Mouse (Mus musculus): ENCODE measurements around the gene Gucy2c. TPM values are rescaled to one million over a fixed set of nuclear protein-coding genes. Genes with fewer than 3 reads are reported as not detected.

Gene Gucy2c
- polyA plus RNA-seq (2016; fragmentation: Nextera tagmentation; extraction: Ambion mirVana) = not detected in 2 replicates

DNA sequence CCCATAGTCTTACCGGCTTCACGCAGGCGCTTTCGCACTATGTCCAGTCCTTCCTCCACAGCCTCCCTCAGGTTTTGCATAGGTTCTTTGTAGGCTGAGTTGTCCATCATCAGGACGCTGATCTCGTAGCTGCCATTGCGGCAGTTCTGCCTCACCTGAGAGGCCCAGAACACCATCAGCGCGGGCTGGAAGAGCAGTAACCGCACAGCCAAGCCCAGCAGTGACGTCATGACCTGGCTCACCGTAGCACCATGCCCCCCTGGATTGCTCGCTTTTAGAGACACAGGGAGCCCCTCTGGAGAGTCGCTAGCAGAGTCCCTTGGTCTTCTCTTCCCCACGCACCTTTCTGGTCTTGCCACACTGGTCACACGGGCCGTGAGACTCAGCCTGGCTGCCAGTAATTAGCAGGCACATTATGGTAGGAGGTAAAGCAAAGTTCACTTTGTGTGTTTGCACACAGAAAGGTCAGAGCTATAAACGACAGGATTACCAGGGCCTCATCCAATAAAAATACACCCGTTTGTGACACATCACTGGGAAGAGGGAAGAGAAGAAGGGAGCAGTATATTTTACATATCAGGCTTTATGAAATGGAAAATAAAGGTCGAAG is at the start of gene Gucy2c:
Gucy2c (minus strand) TSS at position 389 of the 610 bp plus-strand sequence.
- Histone ChIP-seq H3K4me3 (no peak within 1 kb of the TSS), H3K27ac (no peak within 1 kb of the TSS)
- WGBS = 82% methylated on average over 20 of the region's 20 CpGs

DNA sequence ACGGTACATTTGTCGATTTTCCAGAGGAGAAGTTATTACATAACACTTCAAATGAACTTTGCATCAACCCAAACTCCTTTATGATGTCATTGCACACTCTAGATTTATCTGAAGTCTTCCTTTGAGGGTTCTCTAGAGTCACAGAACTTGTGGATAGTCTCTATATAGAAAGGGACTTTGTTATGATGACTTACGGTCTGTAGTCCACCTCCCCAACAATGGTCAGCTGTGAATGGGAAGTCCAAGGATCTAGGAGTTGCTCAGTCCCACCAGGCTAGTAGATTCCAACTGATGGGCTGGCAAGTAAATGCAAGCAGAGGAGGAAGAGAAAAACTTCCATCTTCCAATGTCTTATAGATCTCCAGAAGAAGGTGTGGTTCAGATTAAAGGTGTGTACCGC is 47.1 kb upstream of the Gucy2c start:
- Histone ChIP-seq H3K9me3 (no peaks in the 10 kb centered on the region), H3K4me1 (peaks cover 14% of the 10 kb centered on the region), H3K27ac (peak overlapping the region; percentile 98), H3K4me3 (peak overlapping the region; percentile 99), H3K36me3 (replicated peaks) (peaks cover 21% of the 10 kb centered on the region), H3K27me3 (ENCODE audit: poor library complexity, severe bottlenecking) (no peaks in the 10 kb centered on the region)
- no peak for DNase-seq (ENCODE audit: extremely low spot score, low spot score)
- 34% methylated on average over 4 of the region's 4 CpGs for WGBS

More for the DNA sequence above, at the start of gene Gucy2c:
- H3K9me3 ChIP-seq = no peaks in the 10 kb centered on the region
- no peak for DNase-seq (ENCODE audit: extremely low spot score, low spot score)
- no peaks in the 10 kb centered on the region for H3K27me3 ChIP-seq (ENCODE audit: poor library complexity, severe bottlenecking)
- H3K4me1 ChIP-seq = no peaks in the 10 kb centered on the region
- H3K36me3 ChIP-seq (replicated peaks) = no peaks in the 10 kb centered on the region

DNA sequence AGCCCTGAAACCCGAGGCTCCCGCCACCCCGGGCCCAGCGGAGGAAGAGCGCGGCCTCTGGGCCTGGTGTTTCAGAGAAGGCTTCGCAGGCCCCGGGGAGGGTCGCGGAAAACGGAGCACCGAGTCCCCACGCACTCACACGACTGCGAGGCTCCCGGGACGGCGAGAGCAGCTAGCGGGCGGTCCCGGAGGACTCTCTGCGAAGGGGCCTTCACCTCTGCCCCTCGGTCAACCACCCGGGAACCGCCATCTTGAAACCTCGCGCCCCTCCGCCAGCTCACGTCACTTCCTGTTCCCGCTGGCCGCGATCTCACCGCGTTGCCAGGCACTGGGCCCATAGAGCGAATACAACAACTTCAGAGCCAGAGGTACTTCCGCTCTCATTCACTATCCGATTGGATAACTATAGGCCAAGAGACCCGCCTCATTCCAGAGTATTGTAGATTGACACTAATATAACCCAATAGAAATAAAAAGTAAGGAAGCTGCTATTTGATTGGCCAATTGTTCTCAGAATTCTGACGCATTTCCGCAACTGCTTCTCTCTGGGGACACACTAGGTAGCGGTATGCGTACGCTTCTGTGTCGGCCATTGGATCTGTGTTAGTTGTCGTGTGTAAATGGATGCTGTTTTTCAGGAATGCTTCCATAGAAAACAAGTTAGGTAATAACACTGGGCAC is 46.5 kb upstream of the Gucy2c start, which contains the start of gene Wbp11:
Wbp11 (minus strand) TSS at position 353 of the 681 bp plus-strand sequence.
- Histone ChIP-seq H3K4me3 (peak within 1 kb of the TSS; percentile 99), H3K36me3 (replicated peaks) (peaks cover 25% of the 10 kb centered on the region), H3K4me1 (peaks cover 14% of the 10 kb centered on the region), H3K27ac (peak within 1 kb of the TSS; percentile 98), H3K27me3 (ENCODE audit: poor library complexity, severe bottlenecking) (no peaks in the 10 kb centered on the region), H3K9me3 (no peaks in the 10 kb centered on the region)
- peak; percentile 95 for DNase-seq (ENCODE audit: extremely low spot score, low spot score)
- WGBS = under 1% methylated on average over 45 of the region's 45 CpGs

DNA sequence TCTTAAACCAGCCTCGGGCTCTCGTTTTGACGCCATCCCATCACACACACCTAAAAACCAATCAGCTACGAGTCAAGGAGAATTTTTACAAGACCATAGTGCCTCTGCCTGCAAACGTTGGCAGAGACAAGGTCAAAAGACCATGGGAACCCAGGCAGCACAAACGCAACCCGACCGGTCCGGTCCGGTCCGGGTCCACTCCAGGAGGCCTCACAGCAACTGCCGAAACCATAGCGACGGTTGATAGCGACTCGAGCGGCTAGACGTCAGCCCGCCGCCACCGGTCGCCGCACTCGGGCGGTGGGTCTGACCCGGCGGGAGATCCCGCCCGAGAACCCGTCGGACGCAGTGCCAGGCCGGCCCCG is 45.9 kb upstream of the Gucy2c start, which contains the start of gene BC049715:
BC049715 (plus strand) TSS at position 111 of the 365 bp plus-strand sequence.
- under 1% methylated on average over 34 of the region's 34 CpGs for WGBS
- DNase-seq (ENCODE audit: extremely low spot score, low spot score) = no peak
- H3K27ac ChIP-seq = peak within 1 kb of the TSS; percentile 98
- peaks cover 30% of the 10 kb centered on the region for H3K36me3 ChIP-seq (replicated peaks)
- H3K9me3 ChIP-seq = no peaks in the 10 kb centered on the region
- peak within 1 kb of the TSS; percentile 99 for H3K4me3 ChIP-seq
- H3K4me1 ChIP-seq = peaks cover 14% of the 10 kb centered on the region
- H3K27me3 ChIP-seq (ENCODE audit: poor library complexity, severe bottlenecking) = no peaks in the 10 kb centered on the region

DNA sequence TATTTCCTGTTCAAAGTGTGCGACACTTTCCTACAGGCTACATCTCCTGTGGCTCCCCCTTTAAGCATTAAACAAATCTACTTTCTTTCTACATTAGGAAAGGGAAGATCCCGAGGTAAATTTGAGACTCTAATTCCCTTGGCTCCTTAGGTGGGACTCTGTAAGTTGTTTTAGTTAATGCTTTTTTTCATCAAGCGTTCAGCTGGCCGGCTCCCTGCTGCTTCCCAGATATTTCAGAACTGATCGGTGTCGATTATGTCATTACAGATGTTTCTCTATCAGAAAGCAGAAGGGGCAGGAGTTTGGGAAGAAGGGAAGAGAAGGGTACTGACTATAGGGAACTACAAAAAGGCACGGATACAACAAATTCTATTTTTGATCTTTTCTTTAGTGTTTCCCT is 45.6 kb upstream of the Gucy2c start:
- WGBS = 23% methylated on average over 7 of the region's 7 CpGs
- H3K27ac ChIP-seq = peak overlapping the region; percentile 98
- no peak for DNase-seq (ENCODE audit: extremely low spot score, low spot score)
- H3K9me3 ChIP-seq = no peaks in the 10 kb centered on the region
- H3K4me3 ChIP-seq = peak overlapping the region; percentile 99
- H3K4me1 ChIP-seq = peaks cover 14% of the 10 kb centered on the region
- no peaks in the 10 kb centered on the region for H3K27me3 ChIP-seq (ENCODE audit: poor library complexity, severe bottlenecking)
- H3K36me3 ChIP-seq (replicated peaks) = peaks cover 34% of the 10 kb centered on the region

DNA sequence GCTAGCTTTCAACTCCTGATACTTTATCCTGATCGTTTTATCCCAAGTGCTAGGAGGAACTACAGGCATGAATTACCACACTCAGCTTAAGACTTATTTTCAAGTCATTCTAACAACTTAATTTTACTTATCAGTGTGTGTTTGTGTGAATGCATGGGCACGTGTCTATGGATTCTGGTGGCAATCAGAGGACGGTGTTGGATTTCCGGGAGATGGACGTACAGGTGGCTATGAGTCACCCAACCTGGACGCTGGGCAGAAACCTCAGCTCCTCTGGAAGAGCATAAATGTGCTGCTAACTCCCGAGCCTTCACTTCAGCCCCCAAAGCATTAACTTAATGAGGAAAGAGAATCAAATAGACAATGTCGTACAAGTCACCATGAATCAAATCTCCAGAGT is 43.4 kb upstream of the Gucy2c start:
- Histone ChIP-seq H3K4me3 (no peak overlapping the region), H3K9me3 (no peaks in the 10 kb centered on the region), H3K27ac (no peak overlapping the region), H3K36me3 (replicated peaks) (peaks cover 55% of the 10 kb centered on the region), H3K4me1 (peaks cover 14% of the 10 kb centered on the region), H3K27me3 (ENCODE audit: poor library complexity, severe bottlenecking) (no peaks in the 10 kb centered on the region)
- WGBS = 95% methylated on average over 8 of the region's 8 CpGs
- no peak for DNase-seq (ENCODE audit: extremely low spot score, low spot score)

DNA sequence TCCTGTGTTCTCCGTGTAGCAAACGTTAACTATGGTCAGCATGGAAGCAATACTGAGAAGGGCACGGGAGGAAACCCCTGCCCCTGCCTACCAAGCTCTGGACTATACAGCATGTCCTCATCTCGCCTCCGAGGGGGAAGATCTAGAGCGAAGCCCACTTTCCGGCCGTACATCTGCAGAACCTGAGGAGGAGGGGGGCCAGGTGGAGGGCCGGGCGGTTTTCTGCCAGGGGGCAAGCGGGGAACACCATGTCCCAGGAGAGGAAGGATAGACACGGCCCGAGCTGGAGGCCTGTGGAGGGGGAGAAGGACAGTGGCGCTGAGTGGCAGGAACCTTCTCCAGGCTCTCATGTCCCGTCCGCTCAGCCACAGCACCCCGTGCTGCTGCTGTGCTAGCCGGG is 39.5 kb upstream of the Gucy2c start:
- Histone ChIP-seq H3K4me1 (no peaks in the 10 kb centered on the region), H3K36me3 (replicated peaks) (peaks cover 93% of the 10 kb centered on the region), H3K4me3 (no peak overlapping the region), H3K9me3 (no peaks in the 10 kb centered on the region), H3K27me3 (ENCODE audit: poor library complexity, severe bottlenecking) (no peaks in the 10 kb centered on the region), H3K27ac (no peak overlapping the region)
- WGBS = 95% methylated on average over 18 of the region's 18 CpGs
- no peak for DNase-seq (ENCODE audit: extremely low spot score, low spot score)

DNA sequence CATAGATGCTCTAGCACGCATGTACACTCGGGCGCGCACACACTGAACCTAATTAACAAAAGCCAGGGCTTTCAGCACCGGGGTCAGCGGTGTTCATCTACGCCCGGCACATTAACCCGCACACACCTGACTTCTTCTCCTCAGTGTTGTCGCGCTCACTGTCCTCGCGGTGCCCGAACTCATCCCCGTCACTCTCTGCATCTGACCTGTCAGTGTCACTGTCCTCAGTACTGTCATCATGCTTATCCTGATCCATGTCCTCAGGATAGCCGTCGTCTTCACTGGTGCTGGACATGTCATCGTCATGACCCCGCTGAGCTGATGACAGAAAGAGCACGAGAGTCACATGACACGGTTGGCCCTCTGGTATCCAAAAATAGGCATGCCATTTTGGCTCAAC is 38.8 kb upstream of the Gucy2c start:
- no peak overlapping the region for H3K27ac ChIP-seq
- H3K4me1 ChIP-seq = no peaks in the 10 kb centered on the region
- H3K4me3 ChIP-seq = no peak overlapping the region
- no peaks in the 10 kb centered on the region for H3K27me3 ChIP-seq (ENCODE audit: poor library complexity, severe bottlenecking)
- 97% methylated on average over 21 of the region's 21 CpGs for WGBS
- DNase-seq (ENCODE audit: extremely low spot score, low spot score) = no peak
- H3K9me3 ChIP-seq = no peaks in the 10 kb centered on the region
- peaks cover 95% of the 10 kb centered on the region for H3K36me3 ChIP-seq (replicated peaks)

DNA sequence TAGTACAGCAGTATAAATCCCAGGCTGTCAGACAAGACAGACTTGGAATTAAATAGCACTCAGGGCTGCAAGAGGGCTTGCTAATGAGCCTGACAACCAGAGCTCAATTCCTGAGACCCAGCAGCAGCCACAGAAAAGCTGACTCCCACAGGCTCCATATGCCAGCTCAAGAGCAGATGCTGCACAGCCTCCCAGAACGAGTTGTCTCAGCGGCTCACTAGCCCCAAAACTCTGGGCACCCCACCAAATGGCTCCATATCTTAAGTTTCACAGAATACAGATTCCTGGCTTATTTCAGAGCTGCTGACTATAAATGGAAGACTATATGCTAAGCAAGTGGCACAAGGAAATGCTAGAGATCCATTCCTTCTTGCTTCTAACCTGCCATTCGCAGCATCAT is 36.0 kb upstream of the Gucy2c start:
- Histone ChIP-seq H3K9me3 (no peaks in the 10 kb centered on the region), H3K4me3 (no peak overlapping the region), H3K27me3 (ENCODE audit: poor library complexity, severe bottlenecking) (no peaks in the 10 kb centered on the region), H3K27ac (no peak overlapping the region), H3K36me3 (replicated peaks) (peaks cover 97% of the 10 kb centered on the region), H3K4me1 (no peaks in the 10 kb centered on the region)
- WGBS = 95% methylated on average over 3 of the region's 3 CpGs
- no peak for DNase-seq (ENCODE audit: extremely low spot score, low spot score)

DNA sequence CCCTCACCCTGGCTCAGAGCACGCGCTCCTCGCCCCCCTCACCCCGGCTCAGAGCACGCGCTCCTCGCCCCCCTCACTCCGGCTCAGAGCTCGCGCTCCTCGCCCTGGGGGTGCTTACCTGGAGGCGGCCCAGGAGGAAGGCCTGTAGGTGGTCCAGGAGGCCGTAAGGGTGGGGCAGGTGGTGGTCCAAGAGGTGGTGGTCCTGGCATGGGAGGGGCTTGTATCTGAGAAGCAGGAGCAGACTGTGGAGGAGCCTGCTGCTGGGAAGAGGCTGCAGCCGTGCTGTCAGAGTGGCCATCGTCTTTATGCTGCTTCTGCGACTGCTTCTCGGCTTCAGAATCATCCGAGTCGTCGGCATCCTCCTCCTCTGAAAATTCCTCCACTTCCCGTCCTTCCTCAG is 35.3 kb upstream of the Gucy2c start:
- WGBS = 94% methylated on average over 21 of the region's 21 CpGs
- Histone ChIP-seq H3K9me3 (no peaks in the 10 kb centered on the region), H3K27ac (no peak overlapping the region), H3K36me3 (replicated peaks) (peaks cover 97% of the 10 kb centered on the region), H3K27me3 (ENCODE audit: poor library complexity, severe bottlenecking) (no peaks in the 10 kb centered on the region), H3K4me1 (no peaks in the 10 kb centered on the region), H3K4me3 (no peak overlapping the region)
- no peak for DNase-seq (ENCODE audit: extremely low spot score, low spot score)

DNA sequence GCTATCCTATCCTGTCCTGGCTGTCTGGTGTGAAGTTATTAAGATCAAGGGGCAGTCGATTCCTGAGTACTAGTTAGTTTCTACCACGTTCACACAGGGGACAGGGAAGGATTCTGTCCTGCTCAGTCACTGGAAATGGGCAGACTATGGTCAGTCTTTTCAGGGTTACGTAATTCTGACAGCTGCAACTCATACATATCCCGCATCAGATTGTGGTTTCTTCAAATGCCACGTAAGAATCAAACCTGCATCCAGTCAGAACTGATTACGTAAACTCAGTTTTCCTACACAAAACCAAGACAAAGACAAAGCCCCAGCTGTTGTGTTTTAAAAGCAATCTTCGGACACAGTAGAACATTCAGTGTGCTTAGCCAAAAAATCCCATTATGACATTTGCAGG is 33.8 kb upstream of the Gucy2c start:
- DNase-seq (ENCODE audit: extremely low spot score, low spot score) = no peak
- no peaks in the 10 kb centered on the region for H3K9me3 ChIP-seq
- no peak overlapping the region for H3K4me3 ChIP-seq
- no peaks in the 10 kb centered on the region for H3K27me3 ChIP-seq (ENCODE audit: poor library complexity, severe bottlenecking)
- H3K36me3 ChIP-seq (replicated peaks) = peaks cover 94% of the 10 kb centered on the region
- no peak overlapping the region for H3K27ac ChIP-seq
- H3K4me1 ChIP-seq = no peaks in the 10 kb centered on the region
- 97% methylated on average over 7 of the region's 7 CpGs for WGBS

DNA sequence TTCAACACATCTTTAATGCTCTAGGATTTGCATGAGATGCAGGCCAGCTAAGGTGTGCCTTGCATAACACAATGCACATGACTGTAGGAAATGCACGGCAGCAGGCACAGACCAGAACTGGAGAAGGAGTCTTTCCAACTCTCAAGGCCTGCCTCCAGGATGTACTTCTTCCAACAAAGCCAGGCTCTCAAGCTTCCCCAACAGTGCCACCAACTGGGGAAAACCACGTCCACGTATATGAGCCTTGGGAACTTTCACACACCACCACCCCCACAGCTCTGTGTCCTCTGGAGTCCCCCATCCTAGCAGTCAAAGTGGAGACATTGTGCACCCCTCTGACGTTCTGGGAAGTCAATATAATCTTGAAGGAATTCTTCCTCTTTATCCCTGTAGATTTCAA is 31.6 kb upstream of the Gucy2c start:
- DNase-seq (ENCODE audit: extremely low spot score, low spot score) = no peak
- Histone ChIP-seq H3K27me3 (ENCODE audit: poor library complexity, severe bottlenecking) (no peaks in the 10 kb centered on the region), H3K4me3 (no peak overlapping the region), H3K4me1 (peaks cover 15% of the 10 kb centered on the region), H3K36me3 (replicated peaks) (peaks cover 81% of the 10 kb centered on the region), H3K9me3 (no peaks in the 10 kb centered on the region), H3K27ac (no peak overlapping the region)
- 52% methylated on average over 4 of the region's 4 CpGs for WGBS

DNA sequence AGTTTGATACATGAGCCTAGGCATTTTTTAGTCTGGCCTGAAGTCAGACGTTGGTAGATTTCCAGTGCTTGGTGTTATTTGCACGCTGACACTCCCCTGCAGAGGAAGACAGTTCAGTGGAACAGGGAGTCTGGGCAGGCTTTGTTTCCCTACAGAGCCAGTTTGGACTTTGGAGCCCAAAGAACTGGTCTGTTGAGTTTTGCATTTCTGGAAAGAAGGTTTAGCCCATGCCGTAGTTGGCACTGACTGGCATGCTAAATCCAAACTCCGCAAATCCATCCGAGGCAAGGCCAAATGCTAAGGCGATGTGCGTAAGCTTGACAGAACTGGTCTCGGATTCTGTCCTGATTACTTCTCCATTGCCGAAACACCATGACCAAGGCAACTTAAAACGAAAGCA is 29.6 kb upstream of the Gucy2c start:
- WGBS = 91% methylated on average over 10 of the region's 10 CpGs
- no peak overlapping the region for H3K27ac ChIP-seq
- no peak for DNase-seq (ENCODE audit: extremely low spot score, low spot score)
- H3K4me3 ChIP-seq = no peak overlapping the region
- no peaks in the 10 kb centered on the region for H3K9me3 ChIP-seq
- peaks cover 26% of the 10 kb centered on the region for H3K4me1 ChIP-seq
- no peaks in the 10 kb centered on the region for H3K27me3 ChIP-seq (ENCODE audit: poor library complexity, severe bottlenecking)
- peaks cover 62% of the 10 kb centered on the region for H3K36me3 ChIP-seq (replicated peaks)

All from forebrain, embryonic 10.5 days (tissue).